Mouse (Mus musculus) heart, embryonic 10.5 days (tissue): Measurements from ENCODE around the gene Zfyve21. TPM values are rescaled to one million over a fixed set of nuclear protein-coding genes. Genes with fewer than 3 reads are reported as not detected.
A peak's percentile ranks its signal among the peaks of the same experiment; 100 is the strongest.

Experiments used
- DNase-seq: peaks from one replicate; pipeline ENCODE4 v3.0.0-alpha.2; 2017; ENCODE audit warnings: low spot score
- H3K27ac ChIP-seq: fragments of 300-500 bp; sonication (generic); 2 replicates; pipeline ENCODE4 v1.5.1; 2016; ENCODE audit warnings: mild to moderate bottlenecking
- H3K27me3 ChIP-seq: fragments of 300-500 bp; sonication (generic); 2 replicates; pipeline ENCODE4 v1.6.1; 2016; ENCODE audit warnings: mild to moderate bottlenecking; ENCODE audit not compliant: poor library complexity, insufficient read depth, severe bottlenecking
- H3K36me3 ChIP-seq: fragments of 300-500 bp; sonication (generic); 2 replicates; pipeline ENCODE4 v1.6.1; 2016; ENCODE audit warnings: mild to moderate bottlenecking, moderate library complexity
- H3K4me1 ChIP-seq: fragments of 300-500 bp; sonication (generic); 2 replicates; pipeline ENCODE4 v1.6.1; 2016; ENCODE audit warnings: mild to moderate bottlenecking
- H3K4me3 ChIP-seq: fragments of 300-500 bp; sonication (generic); 2 replicates; pipeline ENCODE4 v1.5.1; 2016; ENCODE audit warnings: mild to moderate bottlenecking, moderate library complexity
- H3K9me3 ChIP-seq: fragments of 300-500 bp; sonication (generic); 2 replicates; pipeline ENCODE4 v1.6.1; 2016; ENCODE audit warnings: mild to moderate bottlenecking, moderate library complexity
- WGBS: fragments of 180-500 bp; shearing (Covaris S2); methylation state at CpG from one replicate; pipeline ENCODE4 v1.1.7; 2016; 5-methylcytosine and 5-hydroxymethylcytosine counted together
- polyA plus RNA-seq: library from polyadenylated mRNA; unstranded; fragments of >200 nt; fragmentation: Nextera tagmentation; extraction: Ambion mirVana; gene quantifications from 2 replicates; pipeline ENCODE4 v1.2.1, GENCODE M21; 2016

The Zfyve21 gene
- polyA plus RNA-seq, result 104 and 109 TPM in 2 replicates

DNA sequence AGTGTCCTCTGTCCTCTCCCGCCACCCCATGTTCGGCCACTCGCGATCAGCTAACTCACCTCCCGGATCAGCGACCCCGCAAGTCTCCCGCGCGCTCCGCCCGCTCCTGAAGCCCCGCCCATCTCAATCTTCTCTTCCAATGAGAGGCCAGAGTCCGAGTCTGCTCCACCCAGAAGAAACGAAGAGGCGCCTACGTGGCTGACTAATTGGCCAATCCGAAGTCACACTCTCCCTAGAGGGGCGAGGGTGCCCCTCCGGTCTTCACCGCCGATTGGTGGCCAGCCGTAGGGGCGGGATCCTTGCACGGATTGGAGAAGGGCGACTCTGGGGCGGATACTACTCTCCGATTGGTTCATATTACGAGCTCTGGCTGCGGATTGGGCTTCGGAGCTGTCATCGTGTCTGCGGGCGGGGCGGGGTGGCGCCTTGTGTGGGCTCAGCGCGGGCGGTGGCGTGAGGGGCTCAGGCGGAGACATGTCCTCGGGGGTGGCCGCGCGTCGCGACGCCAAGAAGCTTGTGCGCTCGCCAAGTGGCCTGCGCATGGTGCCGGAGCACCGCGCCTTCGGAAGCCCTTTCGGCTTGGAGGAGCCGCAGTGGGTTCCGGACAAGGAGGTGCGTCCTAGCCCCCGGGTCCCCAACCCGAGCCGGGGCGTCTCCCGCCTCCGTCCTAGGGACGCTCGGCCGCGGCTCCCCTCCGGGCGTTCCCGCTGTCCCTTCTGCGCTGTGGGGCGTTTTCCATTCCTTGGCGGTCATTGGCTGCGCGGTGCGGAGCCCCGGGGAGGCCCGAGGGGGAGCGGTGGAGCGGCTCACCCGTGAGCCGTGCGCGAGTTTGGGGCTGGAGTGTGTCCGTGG is at the start of gene Zfyve21, which contains the start of gene Xrcc3:
Zfyve21 (plus strand) TSS at position 405 of the 852 bp plus-strand sequence.
Xrcc3 (minus strand) TSS at position 108 of the 852 bp plus-strand sequence.
- Histone ChIP-seq H3K27ac (peak within 1 kb of the TSS; percentile 95), H3K4me3 (peak within 1 kb of the TSS; percentile 84), H3K36me3 (peaks cover 18% of the 10 kb centered on the region; the same call in 1 of the 2 replicates), H3K9me3 (no peaks in the 10 kb centered on the region), H3K27me3 (no peaks in the 10 kb centered on the region), H3K4me1 (peaks cover 72% of the 10 kb centered on the region)
- whole genome bisulfite sequencing, result under 1% methylated on average over 87 of the region's 87 CpGs
- DNase-seq, result peak; percentile 100

GRCm38 (mm10) chr12:111766313-111767236 is 47.4 kb upstream of the Zfyve21 start:
- H3K9me3 ChIP-seq, result no peaks in the 10 kb centered on the region
- DNase-seq, result no peak
- no peaks in the 10 kb centered on the region for H3K27me3 ChIP-seq
- H3K27ac ChIP-seq, result no peak overlapping the region
- H3K4me3 ChIP-seq, result no peak overlapping the region
- peaks cover 54% of the 10 kb centered on the region for H3K4me1 ChIP-seq
- peaks cover 26% of the 10 kb centered on the region for H3K36me3 ChIP-seq
- 61% methylated on average over 16 of the region's 16 CpGs for WGBS

- Histone ChIP-seq H3K27me3 (no peaks in the 10 kb centered on the region), H3K9me3 (no peaks in the 10 kb centered on the region), H3K27ac (no peak overlapping the region), H3K4me1 (peaks cover 36% of the 10 kb centered on the region), H3K4me3 (no peak overlapping the region), H3K36me3 (peaks cover 28% of the 10 kb centered on the region)
- 91% methylated on average over 10 of the region's 10 CpGs for WGBS
- no peak for DNase-seq
Measured at GRCm38 (mm10) chr12:111768322-111768928, 45.5 kb upstream of the Zfyve21 start.

DNA sequence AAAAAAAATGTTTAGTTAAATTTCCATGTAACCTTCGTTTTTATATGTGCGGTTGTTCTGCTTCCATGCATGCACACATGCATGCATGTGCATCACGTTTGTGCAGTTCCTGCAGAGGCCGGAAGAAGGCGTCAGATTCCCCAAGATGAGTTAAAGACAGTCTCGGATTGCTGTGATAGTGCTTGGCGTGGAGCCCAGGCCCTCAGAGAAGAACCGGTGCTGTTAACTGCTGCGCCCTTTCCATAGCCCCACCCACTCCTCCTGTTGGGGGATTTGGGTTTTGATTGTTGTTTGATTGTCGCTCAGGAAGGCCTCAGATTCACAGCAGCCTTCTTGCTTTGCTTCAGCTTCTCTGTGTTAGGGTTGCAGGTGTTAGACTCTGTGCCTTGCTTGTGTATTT is 44.7 kb upstream of the Zfyve21 start:
- Histone ChIP-seq H3K9me3 (no peaks in the 10 kb centered on the region), H3K4me1 (peaks cover 35% of the 10 kb centered on the region), H3K36me3 (peaks cover 31% of the 10 kb centered on the region), H3K27ac (no peak overlapping the region), H3K27me3 (no peaks in the 10 kb centered on the region), H3K4me3 (no peak overlapping the region)
- WGBS, result 32% methylated on average over 10 of the region's 10 CpGs
- DNase-seq, result no peak

- H3K4me1 ChIP-seq, result peaks cover 35% of the 10 kb centered on the region
- H3K9me3 ChIP-seq, result no peaks in the 10 kb centered on the region
- 70% methylated on average over 8 of the region's 9 CpGs for WGBS
- H3K4me3 ChIP-seq, result no peak overlapping the region
- H3K27me3 ChIP-seq, result no peaks in the 10 kb centered on the region
- H3K36me3 ChIP-seq, result peaks cover 37% of the 10 kb centered on the region
- DNase-seq, result no peak
- no peak overlapping the region for H3K27ac ChIP-seq
Measured at GRCm38 (mm10) chr12:111769816-111770577, 44.0 kb upstream of the Zfyve21 start.

- 87% methylated on average over 10 of the region's 10 CpGs for WGBS
- H3K27me3 ChIP-seq, result no peaks in the 10 kb centered on the region
- no peak overlapping the region for H3K27ac ChIP-seq
- no peaks in the 10 kb centered on the region for H3K9me3 ChIP-seq
- H3K4me1 ChIP-seq, result peaks cover 33% of the 10 kb centered on the region
- DNase-seq, result no peak
- H3K4me3 ChIP-seq, result no peak overlapping the region
- H3K36me3 ChIP-seq, result peaks cover 44% of the 10 kb centered on the region
Measured at GRCm38 (mm10) chr12:111770651-111771050, 43.3 kb upstream of the Zfyve21 start.

DNA sequence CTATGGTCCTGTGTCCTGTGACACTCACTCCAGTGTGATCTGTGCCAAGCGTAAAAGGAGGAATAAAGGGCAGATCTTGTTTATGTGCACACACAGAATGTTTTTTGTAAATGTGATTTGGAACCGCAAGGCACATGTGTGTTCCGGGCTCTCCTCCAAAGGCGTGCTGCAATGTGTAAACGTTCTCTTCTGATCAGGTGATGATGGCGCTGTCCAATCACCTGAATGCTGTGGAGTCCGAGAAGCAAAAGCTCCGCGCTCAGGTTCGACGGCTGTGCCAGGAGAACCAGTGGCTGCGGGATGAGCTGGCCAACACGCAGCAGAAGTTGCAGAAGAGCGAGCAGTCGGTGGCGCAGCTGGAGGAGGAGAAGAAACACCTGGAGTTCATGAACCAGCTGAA is 39.8 kb upstream of the Zfyve21 start:
- H3K4me1 ChIP-seq, result peaks cover 15% of the 10 kb centered on the region
- H3K4me3 ChIP-seq, result no peak overlapping the region
- DNase-seq, result no peak
- H3K27me3 ChIP-seq, result no peaks in the 10 kb centered on the region
- no peaks in the 10 kb centered on the region for H3K9me3 ChIP-seq
- 88% methylated on average over 16 of the region's 16 CpGs for WGBS
- no peak overlapping the region for H3K27ac ChIP-seq
- H3K36me3 ChIP-seq, result peaks cover 74% of the 10 kb centered on the region

- 81% methylated on average over 15 of the region's 15 CpGs for WGBS
- Histone ChIP-seq H3K9me3 (no peaks in the 10 kb centered on the region), H3K4me1 (peaks cover 8% of the 10 kb centered on the region), H3K36me3 (peaks cover 81% of the 10 kb centered on the region), H3K4me3 (no peak overlapping the region), H3K27me3 (no peaks in the 10 kb centered on the region), H3K27ac (no peak overlapping the region)
- no peak for DNase-seq
Measured at GRCm38 (mm10) chr12:111774845-111775244, 39.1 kb upstream of the Zfyve21 start.

DNA sequence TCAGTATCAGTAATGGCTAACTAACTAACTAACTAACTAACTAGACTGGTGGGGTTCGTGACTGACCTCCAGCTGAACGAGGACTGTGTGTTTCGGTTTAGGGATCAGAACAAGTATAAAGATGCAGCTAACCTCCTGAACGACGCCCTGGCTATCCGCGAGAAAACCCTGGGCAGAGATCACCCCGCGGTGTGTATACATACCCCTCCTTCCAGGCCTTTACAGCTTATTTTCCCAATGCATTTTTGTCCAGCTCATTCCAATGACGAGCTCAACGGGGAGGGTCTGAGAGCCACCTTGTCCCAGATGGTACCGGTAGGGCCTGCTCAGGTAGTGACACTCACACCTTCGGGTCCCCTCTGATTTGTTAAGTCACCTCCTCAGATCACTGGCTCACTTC is 36.1 kb upstream of the Zfyve21 start:
- Histone ChIP-seq H3K27me3 (no peaks in the 10 kb centered on the region), H3K4me1 (no peaks in the 10 kb centered on the region), H3K4me3 (no peak overlapping the region), H3K9me3 (no peaks in the 10 kb centered on the region), H3K27ac (no peak overlapping the region), H3K36me3 (peaks cover 99% of the 10 kb centered on the region)
- DNase-seq, result no peak
- 93% methylated on average over 13 of the region's 13 CpGs for WGBS

GRCm38 (mm10) chr12:111779544-111779943 is 34.4 kb upstream of the Zfyve21 start:
- Histone ChIP-seq H3K27ac (no peak overlapping the region), H3K4me1 (no peaks in the 10 kb centered on the region), H3K4me3 (no peak overlapping the region), H3K9me3 (no peaks in the 10 kb centered on the region), H3K27me3 (no peaks in the 10 kb centered on the region), H3K36me3 (peaks cover 98% of the 10 kb centered on the region)
- DNase-seq, result no peak
- whole genome bisulfite sequencing, result 96% methylated on average over 1 of the region's 1 CpGs

GRCm38 (mm10) chr12:111785174-111785573 is 28.8 kb upstream of the Zfyve21 start:
- no peak overlapping the region for H3K27ac ChIP-seq
- DNase-seq, result no peak
- no peak overlapping the region for H3K4me3 ChIP-seq
- H3K4me1 ChIP-seq, result peaks cover 7% of the 10 kb centered on the region; the same call in 1 of the 2 replicates
- H3K27me3 ChIP-seq, result no peaks in the 10 kb centered on the region
- no peaks in the 10 kb centered on the region for H3K9me3 ChIP-seq
- 72% methylated on average over 15 of the region's 15 CpGs for WGBS
- peaks cover 99% of the 10 kb centered on the region for H3K36me3 ChIP-seq

DNA sequence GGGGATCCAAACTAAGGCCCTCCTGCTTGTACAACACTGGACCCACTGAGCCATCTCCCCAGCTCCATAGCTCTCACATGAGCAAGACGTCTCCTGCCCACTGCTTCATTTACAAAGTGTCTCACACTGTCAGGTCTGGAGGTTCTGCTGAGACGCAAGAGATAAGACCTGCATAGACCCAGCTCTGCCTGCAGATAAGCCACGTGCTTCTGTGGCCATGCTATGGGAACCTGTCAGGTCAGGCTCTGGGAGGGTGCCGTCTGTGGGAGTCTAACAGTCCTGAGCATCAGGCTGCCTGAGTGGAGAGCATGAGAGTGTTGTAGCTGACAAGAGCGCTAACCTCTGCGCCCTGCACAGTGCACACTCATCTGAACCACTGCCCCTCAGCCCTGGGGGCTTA is 27.0 kb upstream of the Zfyve21 start:
- H3K36me3 ChIP-seq, result peaks cover 99% of the 10 kb centered on the region
- no peak for DNase-seq
- 49% methylated on average over 6 of the region's 6 CpGs for WGBS
- H3K4me1 ChIP-seq, result peaks cover 7% of the 10 kb centered on the region; the same call in 1 of the 2 replicates
- H3K4me3 ChIP-seq, result no peak overlapping the region
- H3K9me3 ChIP-seq, result no peaks in the 10 kb centered on the region
- H3K27ac ChIP-seq, result no peak overlapping the region
- H3K27me3 ChIP-seq, result no peaks in the 10 kb centered on the region
